Mouse (Mus musculus): ENCODE measurements at regions not wholly inside any gene's neighbourhood (a gene's known extent, or its start where the extent isn't known, plus 50 kb on each side); places are given as distances from the start of the nearest gene placed in this dataset.
"Not testable (repeated sequence)": the region's sequence is repeated elsewhere in the genome, so short reads cannot be mapped to it uniquely, and the experiment has no call there.

DNA sequence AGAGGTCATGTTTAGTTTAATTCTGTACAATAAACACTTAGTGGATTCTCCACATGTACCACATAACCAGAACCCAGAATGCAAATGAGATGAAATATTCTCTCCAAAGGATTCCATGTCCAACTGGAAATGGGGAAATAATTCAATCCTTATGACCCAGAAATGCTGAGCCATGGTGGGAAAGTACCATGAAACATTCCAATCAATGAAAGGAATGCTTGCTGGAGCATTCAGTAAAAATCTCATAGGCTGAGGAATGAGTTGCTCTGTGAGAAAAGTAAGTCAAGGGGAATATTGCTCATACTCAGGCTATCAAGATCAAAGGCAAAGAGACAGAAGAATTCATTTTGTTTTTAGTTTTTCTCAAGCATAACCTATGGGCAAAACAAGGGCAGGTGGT, 394.4 kb downstream of the Hdgfl1 start:
- no peak for TF ChIP-seq GATA1 (IDR thresholded peaks at IDR 0.05; ENCODE audit: borderline replicate concordance, low read length)
- TF ChIP-seq FLI1 (IDR thresholded peaks at IDR 0.05; ENCODE audit: low read length) = no peak
- Histone ChIP-seq H3K4me3 (replicated peaks) (no peak overlapping the region), H3K4me1 (no peaks in the 10 kb centered on the region)

GRCm38 (mm10) chr13:26365911-26366310, 404.1 kb downstream of the Hdgfl1 start:
- H3K4me3 ChIP-seq (replicated peaks); H3K9me3 ChIP-seq; H3K27me3 ChIP-seq (replicated peaks); H3K4me1 ChIP-seq; H3K36me3 ChIP-seq (replicated peaks; ENCODE audit: low read length): not testable (repeated sequence)

More for the DNA sequence above, 394.4 kb downstream of the Hdgfl1 start:
- no peaks in the 10 kb centered on the region for H3K27me3 ChIP-seq (replicated peaks)
- H3K36me3 ChIP-seq (replicated peaks; ENCODE audit: low read length) = no peaks in the 10 kb centered on the region
- H3K9me3 ChIP-seq = 0 out of 2 replicates have a peak, but pooled peaks cover 4% of the 10 kb centered on the region

- no peaks in the 10 kb centered on the region for H3K36me3 ChIP-seq (replicated peaks; ENCODE audit: low read length)
- no peak for TF ChIP-seq FLI1 (IDR thresholded peaks at IDR 0.05; ENCODE audit: low read length)
- TF ChIP-seq GATA1 (IDR thresholded peaks at IDR 0.05; ENCODE audit: borderline replicate concordance, low read length) = no peak
- no peaks in the 10 kb centered on the region for H3K4me1 ChIP-seq
- H3K9me3 ChIP-seq = no peaks in the 10 kb centered on the region
- H3K4me3 ChIP-seq (replicated peaks) = no peak overlapping the region
- no peaks in the 10 kb centered on the region for H3K27me3 ChIP-seq (replicated peaks)
Measured at GRCm38 (mm10) chr13:26356341-26356740, 413.6 kb downstream of the Hdgfl1 start.

GRCm38 (mm10) chr13:26354421-26354820, 415.5 kb downstream of the Hdgfl1 start:
- no peaks in the 10 kb centered on the region for H3K27me3 ChIP-seq (replicated peaks)
- H3K4me1 ChIP-seq = no peaks in the 10 kb centered on the region
- TF ChIP-seq FLI1 (IDR thresholded peaks at IDR 0.05; ENCODE audit: low read length) = no peak
- no peak for TF ChIP-seq GATA1 (IDR thresholded peaks at IDR 0.05; ENCODE audit: borderline replicate concordance, low read length)
- H3K4me3 ChIP-seq (replicated peaks) = no peak overlapping the region
- H3K9me3 ChIP-seq = no peaks in the 10 kb centered on the region
- H3K36me3 ChIP-seq (replicated peaks; ENCODE audit: low read length) = no peaks in the 10 kb centered on the region

GRCm38 (mm10) chr13:26350510-26350909, 419.5 kb downstream of the Hdgfl1 start:
- Histone ChIP-seq H3K4me1 (no peaks in the 10 kb centered on the region), H3K9me3 (no peaks in the 10 kb centered on the region), H3K4me3 (replicated peaks) (no peak overlapping the region), H3K27me3 (replicated peaks) (no peaks in the 10 kb centered on the region), H3K36me3 (replicated peaks; ENCODE audit: low read length) (no peaks in the 10 kb centered on the region)
- TF ChIP-seq FLI1 (IDR thresholded peaks at IDR 0.05; ENCODE audit: low read length) = no peak
- no peak for TF ChIP-seq GATA1 (IDR thresholded peaks at IDR 0.05; ENCODE audit: borderline replicate concordance, low read length)

DNA sequence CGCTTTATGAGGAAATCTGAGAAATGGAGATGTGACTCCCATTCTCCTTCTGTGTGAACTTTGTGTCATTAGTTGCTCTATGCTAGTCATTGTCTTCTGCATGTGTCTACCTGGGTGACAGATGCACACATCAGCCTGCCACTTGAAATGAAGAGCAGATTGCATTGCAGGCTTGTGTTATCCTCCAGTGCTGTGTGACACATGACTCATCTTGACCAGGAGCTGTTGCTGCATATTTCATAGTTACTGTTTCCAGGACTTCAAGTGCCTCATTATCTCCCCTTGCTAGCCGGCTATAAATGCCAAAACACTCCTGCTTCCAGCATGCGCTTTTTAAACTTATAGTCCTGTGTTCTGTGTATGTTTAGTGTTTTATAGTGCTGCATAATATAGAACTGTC, 431.2 kb downstream of the Hdgfl1 start:
- H3K9me3 ChIP-seq = peaks cover 4% of the 10 kb centered on the region; the same call in 1 of the 2 replicates
- no peaks in the 10 kb centered on the region for H3K36me3 ChIP-seq (replicated peaks; ENCODE audit: low read length)
- H3K4me3 ChIP-seq (replicated peaks) = no peak overlapping the region
- H3K27me3 ChIP-seq (replicated peaks) = no peaks in the 10 kb centered on the region
- no peak for TF ChIP-seq GATA1 (IDR thresholded peaks at IDR 0.05; ENCODE audit: borderline replicate concordance, low read length)
- no peak for TF ChIP-seq FLI1 (IDR thresholded peaks at IDR 0.05; ENCODE audit: low read length)
- no peaks in the 10 kb centered on the region for H3K4me1 ChIP-seq

GRCm38 (mm10) chr13:26325066-26325465, 444.9 kb downstream of the Hdgfl1 start:
- TF ChIP-seq GATA1 (IDR thresholded peaks at IDR 0.05; ENCODE audit: borderline replicate concordance, low read length) (no peak), FLI1 (IDR thresholded peaks at IDR 0.05; ENCODE audit: low read length) (no peak)

DNA sequence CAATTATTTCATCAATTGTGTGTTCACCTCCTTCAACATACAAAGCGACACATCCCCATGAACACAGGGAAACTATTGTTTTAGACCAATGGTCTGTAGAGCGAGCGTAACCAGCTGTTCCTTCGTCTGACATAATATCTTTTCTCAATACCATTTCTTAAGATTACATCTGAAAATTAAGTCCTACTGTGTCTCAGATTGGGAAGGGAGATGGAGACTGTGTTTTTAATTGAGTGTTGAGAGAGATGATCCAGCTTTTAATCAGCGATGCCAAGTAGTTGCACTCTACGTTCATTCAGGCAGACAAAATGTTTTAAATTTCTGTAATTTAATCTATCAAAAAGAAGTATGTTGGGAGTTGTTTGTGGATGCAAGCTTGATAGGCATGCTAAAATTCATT, 445.3 kb downstream of the Hdgfl1 start:
- TF ChIP-seq FLI1 (IDR thresholded peaks at IDR 0.05; ENCODE audit: low read length) (no peak), GATA1 (IDR thresholded peaks at IDR 0.05; ENCODE audit: borderline replicate concordance, low read length) (no peak)
- H3K27me3 ChIP-seq (replicated peaks) = no peaks in the 10 kb centered on the region
- no peaks in the 10 kb centered on the region for H3K9me3 ChIP-seq
- H3K4me3 ChIP-seq (replicated peaks) = no peak overlapping the region
- H3K36me3 ChIP-seq (replicated peaks; ENCODE audit: low read length) = no peaks in the 10 kb centered on the region
- no peaks in the 10 kb centered on the region for H3K4me1 ChIP-seq

More at GRCm38 (mm10) chr13:26325066-26325465, 444.9 kb downstream of the Hdgfl1 start:
- Histone ChIP-seq H3K27me3 (replicated peaks) (no peaks in the 10 kb centered on the region), H3K4me3 (replicated peaks) (no peak overlapping the region), H3K4me1 (no peaks in the 10 kb centered on the region), H3K36me3 (replicated peaks; ENCODE audit: low read length) (no peaks in the 10 kb centered on the region), H3K9me3 (no peaks in the 10 kb centered on the region)

DNA sequence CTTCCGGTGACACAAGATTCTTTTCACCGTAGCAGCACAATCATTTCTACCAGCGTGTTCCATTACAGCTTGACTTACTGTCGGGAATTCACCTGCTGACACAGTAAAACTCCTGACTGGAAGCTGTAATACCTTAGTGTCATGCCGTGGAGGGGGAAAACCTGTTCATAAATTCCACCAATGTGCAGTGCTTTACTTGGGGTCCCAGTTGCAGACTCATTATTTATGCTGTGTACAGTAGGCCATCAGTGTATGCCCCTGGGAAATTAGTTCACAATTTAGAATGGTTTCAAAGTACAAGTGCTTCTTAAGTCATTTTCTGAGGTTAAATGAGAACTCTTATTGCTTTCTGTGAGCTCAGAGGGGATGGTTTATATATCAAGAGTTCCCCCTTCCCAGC, 451.4 kb downstream of the Hdgfl1 start:
- H3K4me3 ChIP-seq (replicated peaks) = no peak overlapping the region
- H3K4me1 ChIP-seq = no peaks in the 10 kb centered on the region
- H3K9me3 ChIP-seq = 0 out of 2 replicates have a peak, but pooled peaks cover 2% of the 10 kb centered on the region
- no peaks in the 10 kb centered on the region for H3K27me3 ChIP-seq (replicated peaks)
- TF ChIP-seq GATA1 (IDR thresholded peaks at IDR 0.05; ENCODE audit: borderline replicate concordance, low read length) (no peak), FLI1 (IDR thresholded peaks at IDR 0.05; ENCODE audit: low read length) (no peak)
- no peaks in the 10 kb centered on the region for H3K36me3 ChIP-seq (replicated peaks; ENCODE audit: low read length)

DNA sequence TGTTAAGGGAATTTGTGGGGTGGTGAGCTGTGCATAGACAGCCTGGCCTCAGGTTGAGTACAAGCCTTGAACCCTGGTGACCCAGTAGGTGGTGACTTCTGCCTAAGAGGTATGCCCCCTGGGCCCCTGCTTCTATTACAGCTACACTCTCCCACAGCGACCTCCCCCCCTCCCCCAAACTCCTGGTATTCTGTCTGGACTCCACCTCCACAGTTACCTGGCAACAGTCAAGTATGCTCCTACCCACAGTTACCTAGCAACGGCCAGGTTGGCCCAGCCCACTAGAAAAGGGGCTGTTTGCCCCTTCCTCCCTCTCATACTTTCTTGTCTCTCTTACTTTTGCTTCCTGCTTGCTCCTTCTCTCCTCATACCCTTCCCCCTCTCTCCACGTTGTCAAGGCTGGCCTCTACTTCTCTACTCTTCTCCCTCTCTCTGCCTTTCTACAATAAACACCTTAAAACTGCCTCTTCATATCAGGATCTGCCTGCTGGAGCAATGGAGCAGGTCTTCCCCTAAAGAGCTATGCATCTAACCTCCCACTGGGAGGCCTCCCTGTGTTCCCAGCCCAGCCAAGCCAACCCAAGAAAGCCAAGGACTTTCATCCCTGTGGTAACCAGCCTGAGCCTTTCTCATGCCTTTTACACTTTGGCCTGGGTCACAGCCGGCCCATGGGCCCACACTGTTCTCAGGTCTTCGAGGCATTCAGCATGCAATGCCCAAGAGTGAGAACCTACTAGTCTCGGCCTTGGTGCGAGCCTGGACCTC, 457.5 kb downstream of the Hdgfl1 start:
- TF ChIP-seq FLI1 (IDR thresholded peaks at IDR 0.05; ENCODE audit: low read length) (no peak), GATA1 (IDR thresholded peaks at IDR 0.05; ENCODE audit: borderline replicate concordance, low read length) (no peak)
- no peak overlapping the region for H3K4me3 ChIP-seq (replicated peaks)
- no peaks in the 10 kb centered on the region for H3K4me1 ChIP-seq
- peaks cover 20% of the 10 kb centered on the region for H3K9me3 ChIP-seq
- H3K36me3 ChIP-seq (replicated peaks; ENCODE audit: low read length) = no peaks in the 10 kb centered on the region
- no peaks in the 10 kb centered on the region for H3K27me3 ChIP-seq (replicated peaks)

Data from megakaryocyte, embryonic 14.5 days (primary cell).